Mouse (Mus musculus): ENCODE measurements around the gene Shf.
A peak's percentile ranks its signal among the peaks of the same experiment; 100 is the strongest.

Shf gene

DNA sequence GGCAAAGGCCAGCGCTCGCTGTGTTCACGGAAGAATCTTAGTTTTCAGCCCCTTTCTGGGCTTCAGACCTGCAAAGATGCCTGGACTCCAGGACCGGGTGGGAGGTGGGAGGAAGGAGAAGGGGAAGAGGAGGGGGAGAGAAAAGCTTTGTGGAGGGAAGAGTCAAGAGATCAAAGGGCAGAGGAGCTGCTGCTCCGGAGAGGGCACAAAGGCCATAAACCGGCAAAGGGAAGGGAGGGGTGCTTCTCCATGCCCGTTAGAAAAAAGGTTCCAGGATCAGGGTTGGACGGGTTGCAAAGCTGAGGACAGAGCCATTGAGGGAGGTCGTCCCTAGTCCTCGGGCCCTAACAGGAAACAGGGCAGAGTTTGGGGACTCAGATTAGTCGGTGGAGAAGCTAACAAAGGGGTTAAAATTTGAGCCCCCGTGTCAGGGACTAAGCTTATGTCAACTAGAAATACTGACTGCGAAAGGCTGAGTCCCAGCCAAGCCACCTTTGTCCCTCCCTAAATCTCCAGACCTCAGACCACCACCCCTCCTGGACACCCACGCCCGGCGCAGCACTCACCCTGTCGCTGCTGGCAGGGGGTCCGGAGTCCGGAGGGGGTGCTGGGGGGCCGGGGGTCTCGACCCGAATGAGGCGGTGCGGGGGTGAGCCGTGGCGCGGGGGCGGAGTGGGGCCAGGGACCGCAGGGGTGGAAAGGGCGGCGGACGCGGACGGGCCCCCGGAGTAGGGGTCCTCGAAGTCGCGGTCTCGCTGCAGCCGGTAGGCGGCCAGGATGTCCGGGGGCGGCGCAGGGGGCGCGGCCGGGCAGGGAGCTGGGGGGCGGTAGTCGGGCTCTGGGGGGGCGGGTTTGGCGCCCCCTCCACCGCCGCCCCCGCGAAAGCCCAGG is 636 bp downstream of the Shf start:
- no peak for DNase-seq (ENCODE audit: low spot score)

DNA sequence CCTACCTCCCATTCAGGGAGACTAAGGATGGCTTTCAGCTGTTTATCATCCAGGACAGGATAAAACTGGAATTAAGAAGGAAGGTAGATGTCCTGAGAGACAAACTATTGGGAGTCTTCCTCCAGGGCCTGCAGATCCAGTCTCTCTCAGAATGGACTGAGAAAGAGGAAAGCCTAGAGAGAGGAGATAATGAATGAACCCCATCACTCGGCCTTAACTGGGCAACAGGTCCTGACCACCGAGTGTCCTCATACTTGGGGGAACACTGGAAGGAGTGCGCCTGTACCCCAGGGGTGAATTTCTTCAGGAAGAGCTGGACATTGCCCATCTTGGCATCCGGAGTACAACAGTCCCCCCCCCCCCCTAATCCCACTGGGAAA is 1.3 kb downstream of the Shf start:
- DNase-seq (ENCODE audit: low spot score) = no peak

DNA sequence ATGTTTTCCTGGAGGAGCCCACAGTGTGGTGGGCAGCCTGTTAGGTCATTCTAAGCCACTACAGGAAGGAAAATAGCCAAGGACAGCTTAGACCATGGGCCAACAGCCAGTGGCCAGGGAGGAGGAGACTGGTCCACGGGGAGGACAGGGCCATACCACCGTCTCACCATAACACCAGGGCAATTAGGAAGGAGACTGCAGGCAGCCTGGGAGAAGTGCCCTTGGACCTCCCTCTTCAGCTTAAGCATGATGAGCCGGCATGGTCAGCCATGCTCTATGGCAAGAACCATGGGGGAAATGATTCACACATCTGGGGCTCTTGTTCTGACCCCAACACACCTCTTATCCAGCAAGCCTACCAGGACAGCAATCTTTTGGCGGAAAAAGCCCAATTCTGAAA is 1.8 kb downstream of the Shf start:
- DNase-seq (ENCODE audit: low spot score) = no peak

DNA sequence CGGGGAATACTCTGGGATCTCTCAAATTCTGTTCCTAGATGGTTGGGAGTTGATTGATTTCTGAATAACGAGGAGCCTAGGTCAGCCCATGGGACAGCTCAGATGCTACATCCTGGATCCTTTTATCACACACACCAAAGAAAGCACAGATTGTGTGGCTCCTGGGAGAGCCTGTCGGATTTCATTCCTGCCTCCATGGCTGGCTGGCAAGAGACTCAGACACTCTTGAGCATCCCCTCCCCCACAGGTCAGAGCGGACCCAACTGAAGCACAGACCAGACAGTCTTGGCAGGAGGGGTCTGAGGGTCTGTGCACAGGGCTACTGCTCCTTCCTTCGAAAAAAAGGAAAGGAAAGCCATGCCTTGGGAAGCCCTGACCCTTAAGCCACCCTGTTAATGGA is 2.3 kb downstream of the Shf start:
- no peak for DNase-seq (ENCODE audit: low spot score)

DNA sequence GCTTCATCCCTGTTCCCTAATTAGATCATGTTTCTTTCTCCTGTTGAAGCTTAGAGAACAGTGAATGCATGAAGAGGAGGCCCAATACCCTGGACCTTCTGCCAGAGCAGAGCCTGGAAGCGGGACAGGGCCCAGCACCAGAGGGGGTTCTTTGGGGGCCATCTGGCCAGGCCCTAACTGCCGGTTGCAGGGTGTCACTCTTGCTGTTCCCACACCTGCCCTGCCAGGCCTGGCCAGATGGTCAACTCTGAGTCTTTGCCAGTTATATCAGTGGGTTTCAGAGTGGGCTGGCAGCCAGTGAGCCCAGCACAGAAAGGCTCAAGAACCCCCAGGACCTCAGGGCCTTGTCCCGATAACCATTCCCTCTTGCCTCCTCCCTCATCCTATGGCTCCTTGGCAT is 2.9 kb downstream of the Shf start:
- no peak for DNase-seq (ENCODE audit: low spot score)

DNA sequence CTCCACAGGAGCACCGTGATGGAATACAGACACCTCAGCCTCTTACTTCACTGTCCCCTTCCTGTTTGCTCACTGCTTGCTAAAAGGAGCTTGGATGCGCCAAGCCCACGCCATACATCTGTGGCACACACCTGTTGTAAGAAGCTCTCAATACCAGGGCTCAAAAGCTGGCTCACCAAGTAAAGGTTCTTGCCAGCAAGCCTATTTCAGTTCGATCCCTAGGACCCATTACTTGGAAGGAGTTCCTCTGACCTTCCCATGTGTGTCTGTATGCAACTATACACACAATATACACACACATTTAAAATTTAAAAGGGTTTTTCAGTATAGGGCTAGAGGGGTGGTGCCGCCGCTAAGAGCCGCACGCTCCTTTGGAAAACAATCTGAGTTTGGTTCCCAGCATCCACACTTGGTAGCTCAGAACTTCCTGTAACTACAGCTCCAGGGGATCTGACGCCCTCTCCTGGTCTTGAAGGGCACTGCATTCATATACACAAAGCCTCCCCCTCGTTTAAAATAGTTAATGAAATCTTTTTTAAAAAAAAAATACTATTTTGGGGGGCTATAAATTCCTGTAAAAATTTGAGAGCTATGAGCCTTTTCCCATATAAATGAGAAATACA is 3.6 kb downstream of the Shf start:
- DNase-seq (ENCODE audit: low spot score) = no peak

DNA sequence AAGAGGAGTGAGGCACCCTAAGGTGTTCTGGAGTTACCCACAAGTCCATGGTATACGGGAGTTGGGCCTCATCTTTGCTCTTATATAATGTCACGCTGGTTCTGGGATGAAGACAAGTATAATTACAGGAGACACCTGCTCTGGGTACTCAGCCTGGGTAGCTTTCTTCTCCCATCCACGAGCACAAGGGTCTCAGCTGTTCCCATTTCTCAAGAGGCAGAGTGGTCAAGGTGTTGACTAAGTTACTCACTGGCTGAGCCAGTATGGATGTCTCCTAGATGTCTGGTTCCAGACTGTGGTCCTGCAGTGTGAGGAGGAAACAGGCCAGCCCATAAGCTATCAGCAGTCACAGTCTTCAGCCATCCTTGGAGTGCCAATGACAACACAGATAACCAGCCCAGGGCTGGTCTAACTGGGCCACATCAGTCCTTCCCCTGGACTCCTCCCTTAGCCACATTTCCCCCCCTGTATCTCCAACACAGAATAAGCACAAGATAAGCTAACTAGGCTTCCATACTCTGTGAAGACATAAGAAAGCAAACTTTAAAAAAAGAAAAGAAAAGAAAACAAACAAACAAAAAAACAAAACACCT is 4.5 kb downstream of the Shf start:
- no peak for DNase-seq (ENCODE audit: low spot score)

DNA sequence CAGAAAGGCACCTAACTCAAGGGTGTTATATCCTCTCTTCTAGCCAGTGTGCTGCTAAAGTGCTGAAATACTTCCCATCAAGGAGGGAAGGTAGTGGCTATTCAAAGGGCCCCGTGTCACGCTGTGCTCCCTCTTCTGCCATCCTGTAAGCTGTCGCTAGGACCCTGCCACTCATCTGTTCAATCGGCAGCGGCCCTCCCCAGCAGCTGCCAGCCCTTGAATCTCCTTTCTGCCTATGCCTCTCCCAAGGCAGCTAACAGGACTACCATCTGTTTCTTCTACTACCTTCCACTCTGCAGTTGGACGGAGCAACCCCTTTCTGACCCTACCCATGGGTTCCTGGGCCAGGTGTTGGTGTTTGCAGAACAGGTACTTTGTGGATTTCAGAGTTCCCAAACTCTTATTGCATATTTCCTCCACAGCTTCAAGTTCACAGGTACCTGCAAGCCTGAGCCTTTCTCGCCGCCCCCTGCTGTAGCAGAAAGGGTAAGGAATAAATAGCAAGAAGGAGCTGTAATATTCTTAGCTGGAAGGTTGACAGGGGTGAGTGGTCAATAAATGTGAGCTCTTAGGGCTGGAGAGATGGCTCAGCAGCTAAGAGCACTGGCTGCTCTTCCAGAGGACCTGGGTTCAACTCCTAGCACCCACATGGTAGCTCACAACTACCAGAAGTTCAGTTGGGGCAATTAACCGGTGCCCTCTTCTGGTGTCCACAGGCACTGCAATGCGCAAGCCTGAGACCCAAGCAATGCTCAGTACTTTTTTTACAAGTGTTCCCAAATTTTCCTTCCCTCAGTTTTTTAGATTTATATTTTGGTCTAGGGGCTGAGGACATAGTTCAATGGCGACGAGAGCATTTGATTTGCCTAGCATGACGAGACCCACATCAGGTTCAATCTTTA is 6.1 kb downstream of the Shf start:
- no peak for DNase-seq (ENCODE audit: low spot score)

DNA sequence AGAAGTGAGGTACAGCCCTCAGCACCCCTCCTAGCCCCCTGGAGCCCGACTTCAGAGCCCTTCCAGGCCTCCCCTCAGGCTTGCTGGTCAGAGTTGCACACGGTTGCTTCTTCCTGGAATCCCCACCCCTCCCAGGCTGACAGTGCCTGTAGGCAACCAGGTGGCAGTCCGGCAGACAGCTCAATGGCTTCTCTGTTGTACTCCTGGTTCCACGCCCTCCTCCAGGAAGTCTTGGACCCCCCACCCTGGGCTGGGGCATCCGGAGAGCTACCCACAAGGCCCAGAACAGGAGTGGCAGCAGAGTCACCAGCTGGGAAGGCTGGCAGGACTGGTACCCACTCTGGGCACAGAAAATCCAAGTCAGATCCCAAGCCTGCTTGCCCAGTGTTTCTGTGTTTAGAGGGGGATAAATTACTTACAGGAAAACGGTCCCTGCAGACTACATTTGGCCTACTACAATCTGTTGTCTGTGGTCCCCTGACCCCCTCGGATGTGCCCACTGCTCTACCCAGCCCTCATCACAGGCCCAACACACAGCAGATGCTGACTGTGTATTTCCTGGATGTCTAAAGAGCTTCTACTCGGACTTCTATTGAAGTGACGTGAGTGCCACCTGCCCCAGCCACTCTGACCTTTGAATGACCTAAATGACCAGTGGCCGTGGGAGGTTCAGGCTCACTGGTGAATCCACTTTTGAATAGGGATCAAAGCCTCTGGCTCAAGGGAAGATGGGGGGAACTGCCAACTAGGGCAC is 6.9 kb downstream of the Shf start:
- DNase-seq (ENCODE audit: low spot score) = no peak

DNA sequence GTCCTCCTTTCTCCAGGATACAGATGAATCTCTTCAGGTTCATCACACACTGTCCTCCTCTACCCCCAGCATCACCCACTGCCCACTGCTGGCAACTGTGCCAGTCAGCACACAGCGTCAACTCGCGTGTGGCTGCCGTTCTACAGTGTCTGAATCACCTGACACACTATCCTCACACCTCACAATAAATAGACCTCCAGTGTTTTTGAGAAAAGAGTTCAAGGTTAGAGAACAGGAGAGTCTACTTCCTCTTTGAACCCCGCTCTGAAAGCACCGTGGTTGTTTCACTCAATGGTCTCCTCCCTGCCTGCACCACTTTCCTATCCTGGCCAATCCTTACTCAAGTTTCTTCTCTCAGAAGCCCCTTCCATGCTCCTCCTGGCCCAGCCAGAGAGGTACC is 7.8 kb downstream of the Shf start:
- DNase-seq (ENCODE audit: low spot score) = no peak

DNA sequence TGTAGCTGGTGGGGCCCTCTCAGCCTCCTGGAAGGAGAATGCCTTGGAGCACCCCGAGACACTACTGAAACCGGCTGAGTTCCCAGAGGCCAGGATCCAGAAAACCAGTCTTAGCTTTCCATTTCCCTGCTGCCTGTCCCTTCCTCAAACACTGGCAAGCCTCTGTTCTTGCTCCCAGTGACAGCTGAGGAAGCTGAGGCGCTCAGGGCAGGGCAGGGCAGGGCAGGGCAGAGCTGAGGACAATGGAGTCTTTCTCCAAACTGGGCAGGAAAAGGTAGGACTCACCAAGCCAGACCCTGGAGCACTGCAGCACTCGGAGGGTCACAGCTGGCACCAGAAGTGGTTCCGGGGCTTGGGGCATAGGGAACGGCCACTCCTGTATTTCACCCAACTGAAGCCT is 8.7 kb downstream of the Shf start:
- DNase-seq (ENCODE audit: low spot score) = no peak

DNA sequence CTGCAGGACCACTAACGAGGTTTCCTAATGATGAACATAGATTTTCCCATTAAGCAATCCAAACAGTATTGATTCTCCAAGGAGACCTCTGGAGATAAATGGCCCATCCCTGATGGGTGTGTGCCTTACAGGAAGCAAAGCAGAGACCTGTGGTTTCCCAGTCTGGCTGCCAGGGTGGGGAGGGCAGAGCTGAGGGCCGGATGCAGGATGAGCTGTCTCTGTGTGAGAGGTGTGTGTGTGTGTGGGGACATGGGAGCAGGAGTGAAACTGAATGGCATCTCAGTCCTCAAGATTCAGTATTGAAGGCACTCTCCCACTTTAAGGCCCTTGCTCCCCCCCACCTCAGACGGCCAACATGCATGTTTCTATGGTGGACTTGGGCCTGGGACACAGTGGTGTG is 12.8 kb downstream of the Shf start:
- DNase-seq (ENCODE audit: low spot score) = no peak

DNA sequence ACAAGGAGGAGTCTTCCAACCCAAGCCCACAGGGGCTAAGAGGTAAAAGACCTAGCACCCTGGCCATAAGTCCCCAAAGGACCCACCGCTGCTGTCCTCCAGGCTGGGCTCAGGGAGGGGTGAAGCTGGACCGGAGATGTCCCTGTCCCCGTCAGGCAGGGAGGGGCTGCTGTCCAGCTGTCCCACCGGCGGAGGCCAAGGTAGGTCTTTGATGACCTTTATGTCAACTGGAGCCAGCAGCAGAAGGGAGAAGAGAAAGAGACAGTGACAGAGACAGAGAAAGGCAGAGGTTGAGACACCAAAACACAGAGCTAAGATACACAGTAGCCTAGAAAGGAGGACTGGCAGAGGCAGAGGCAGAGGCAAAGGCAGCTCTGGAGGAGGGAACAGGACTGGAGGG is 13.6 kb downstream of the Shf start:
- no peak for DNase-seq (ENCODE audit: low spot score)

DNA sequence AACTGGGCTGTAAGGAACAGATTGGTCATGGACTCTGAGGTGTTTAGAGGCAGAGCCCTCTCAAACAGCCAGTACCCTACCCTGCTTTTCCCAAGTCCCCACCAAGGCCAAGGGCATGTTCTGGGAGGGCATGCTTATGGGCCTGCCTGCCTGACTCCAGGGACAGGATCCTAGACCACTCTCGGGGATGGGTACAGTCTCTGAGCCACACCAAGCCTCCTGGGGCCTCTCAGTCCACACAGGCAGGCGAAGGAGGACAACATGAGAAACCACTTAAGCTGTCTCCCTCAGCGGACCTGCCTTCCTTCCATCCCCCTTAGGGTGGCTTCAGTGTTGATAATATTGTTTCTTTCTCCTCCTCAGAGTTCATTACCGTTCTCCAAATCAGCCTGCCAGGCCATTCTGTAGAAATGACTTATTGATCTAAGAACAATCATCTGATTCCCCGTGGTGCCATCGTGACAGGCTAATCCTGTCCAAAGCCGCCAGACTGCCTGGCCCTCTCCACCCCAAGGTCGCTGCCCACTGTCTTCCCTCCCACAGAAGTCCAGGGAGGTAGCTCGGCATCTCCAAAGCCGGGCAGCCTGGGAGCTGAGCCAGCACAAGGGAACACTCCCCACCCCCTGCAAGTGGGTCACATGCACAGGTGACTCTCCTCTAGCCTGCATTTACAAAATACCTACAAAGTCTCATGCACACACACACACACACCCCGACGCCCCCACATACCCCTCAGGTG is 14.6 kb downstream of the Shf start:
- DNase-seq (ENCODE audit: low spot score) = no peak

DNA sequence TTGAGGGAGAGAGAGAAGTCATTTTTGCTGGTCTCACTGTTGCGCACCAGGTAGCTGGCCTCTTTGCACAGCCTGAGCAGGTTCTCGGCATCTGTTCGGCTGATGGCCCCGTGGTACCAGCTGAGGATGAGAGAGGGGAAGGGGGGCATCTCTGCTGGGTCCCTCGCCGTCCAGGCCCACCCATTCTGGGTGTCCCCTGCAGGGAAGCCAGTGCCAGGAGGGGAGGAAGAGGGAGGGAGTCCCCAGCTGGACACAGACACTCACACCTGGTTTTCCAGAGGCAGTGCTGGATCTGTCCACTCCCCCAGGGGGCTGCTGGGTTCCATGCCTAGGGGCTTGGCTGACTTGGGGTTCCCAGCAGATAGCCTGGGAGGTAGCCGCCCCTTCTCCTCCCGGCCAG is 15.2 kb downstream of the Shf start:
- DNase-seq (ENCODE audit: low spot score) = no peak

DNA sequence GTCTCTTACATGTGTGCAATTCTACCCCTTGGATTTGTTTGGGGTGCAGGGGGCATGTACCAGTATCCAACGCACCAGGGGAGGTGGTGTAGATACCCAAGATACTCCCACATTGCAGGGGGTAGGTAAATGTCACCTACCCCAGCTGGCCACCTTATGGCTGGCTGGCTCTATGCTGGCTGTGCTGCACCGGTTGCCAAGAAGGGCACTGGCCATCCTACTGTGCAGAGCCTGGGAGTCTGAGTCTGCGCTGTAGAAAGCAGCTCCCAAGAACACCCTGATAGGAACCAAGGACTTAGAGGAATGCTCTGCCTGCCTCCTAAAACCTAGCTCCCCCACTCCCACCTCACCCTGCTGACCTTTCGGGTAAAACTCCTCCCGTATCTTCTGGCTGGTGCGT is 16.0 kb downstream of the Shf start:
- no peak for DNase-seq (ENCODE audit: low spot score)

DNA sequence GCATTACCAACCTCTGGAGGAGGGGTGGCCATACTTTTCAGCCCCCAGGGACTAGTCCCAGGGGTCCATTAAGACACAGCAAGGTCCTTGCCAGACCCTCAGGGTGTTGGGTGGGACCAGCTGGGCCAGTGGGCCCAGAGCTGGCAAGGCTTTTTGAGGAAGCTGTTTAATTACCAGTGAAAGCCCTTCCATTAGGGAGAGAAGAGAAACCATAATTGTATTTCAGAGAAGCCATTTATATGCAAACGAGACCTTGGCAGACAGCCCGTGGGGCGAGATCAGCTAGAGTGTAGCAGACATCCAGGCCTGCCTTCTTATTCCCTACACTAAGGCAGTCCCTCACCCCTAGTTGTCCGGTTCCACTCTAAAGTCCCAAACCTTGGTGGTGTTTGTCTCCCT is 17.0 kb downstream of the Shf start:
- peak; percentile 54 for DNase-seq (ENCODE audit: low spot score)

DNA sequence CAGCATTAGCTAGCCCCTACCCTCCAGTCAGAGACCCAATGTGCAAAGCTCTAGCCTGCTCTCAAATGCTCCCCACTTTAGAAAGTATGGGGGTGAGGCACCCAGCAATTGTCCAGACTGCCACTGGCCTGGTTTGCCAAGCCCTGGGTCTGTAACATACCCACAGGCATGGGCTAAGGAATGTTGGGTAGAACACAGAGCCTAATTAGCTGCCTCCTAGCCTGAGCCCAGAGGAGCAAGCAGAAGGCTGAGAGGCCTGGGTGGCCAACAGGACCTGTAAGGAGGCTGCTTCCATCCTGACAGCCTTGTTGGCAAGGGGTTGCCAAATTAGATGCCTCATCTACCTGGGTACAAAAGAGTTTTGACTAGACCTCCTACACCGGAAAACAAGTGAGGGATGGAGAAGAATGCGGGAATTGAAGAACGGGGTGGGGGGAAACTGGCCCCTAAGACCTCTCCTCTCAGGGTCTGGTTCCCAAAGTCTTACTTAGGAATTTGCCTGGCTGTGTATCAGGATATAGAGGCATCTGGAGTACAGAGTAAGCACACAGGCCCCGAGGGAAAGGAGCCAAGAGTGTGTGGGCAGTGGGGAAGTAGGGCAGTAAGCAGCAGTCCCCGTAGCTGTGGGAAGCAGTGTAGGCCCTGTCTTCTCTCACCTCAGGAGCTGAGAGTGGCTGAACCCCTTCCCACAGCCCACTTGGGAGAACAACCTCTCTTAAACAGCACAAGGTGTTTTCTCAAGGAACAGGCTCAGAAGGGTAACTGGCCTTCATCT is 17.6 kb downstream of the Shf start:
- peak; percentile 63 for DNase-seq (ENCODE audit: low spot score)

DNA sequence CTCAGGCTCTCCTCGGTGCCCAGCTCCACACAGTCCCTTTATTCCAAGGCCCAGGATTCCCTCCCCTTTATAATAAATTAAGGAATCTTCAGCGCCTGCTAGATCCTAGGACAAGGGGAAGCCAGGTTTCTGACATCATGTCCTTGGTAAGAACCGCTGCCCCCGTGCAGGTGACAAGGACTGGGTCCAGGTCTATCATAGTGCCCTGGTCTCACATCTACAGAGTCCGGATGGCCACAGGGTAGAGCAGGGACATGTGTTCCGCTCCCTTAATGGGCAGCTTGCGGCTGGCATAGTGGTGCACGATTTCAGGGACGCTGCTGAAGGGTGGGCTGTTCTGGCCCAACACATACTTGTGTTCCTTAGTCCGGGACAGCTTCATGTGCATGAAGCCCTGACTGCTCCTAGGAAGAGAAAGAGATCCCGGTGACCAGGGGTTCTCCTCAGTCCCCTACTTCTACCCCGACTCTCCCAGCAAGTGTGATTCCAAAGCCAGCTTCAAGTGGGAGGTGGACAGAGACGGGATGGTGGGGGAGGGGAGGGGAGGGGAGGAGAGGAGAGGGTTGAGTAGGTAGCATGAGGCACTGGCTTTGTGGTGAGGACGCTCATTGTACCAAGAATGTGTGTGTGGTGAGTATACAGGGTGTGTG is 19.7 kb downstream of the Shf start:
- DNase-seq (ENCODE audit: low spot score) = peak; percentile 41

Data from layer of hippocampus, adult 11-12 months (tissue).